Comparison of ENCODE assay signal across 16 mouse cellular contexts in genomic region chr5:122767283-122767682, GRCm38 (mm10). TPM values are rescaled to one million over a fixed set of nuclear protein-coding genes. Genes with fewer than 3 reads are reported as not detected.
DNase-seq lines count a peak whose midpoint lies in the region; TF ChIP-seq lines count a peak whose summit lies in the region.
"Had no signal": no experiment of that assay in that cellular context is flagged by ENCODE, and none has a peak within 500 bp of the region (broad histone marks: within the 10 kb centered on the region; RNA-seq: fewer than 3 reads in every experiment).

No protein-coding gene starts in this region.

- DNase-seq in cerebellum, adult 9-11 months: peak; percentile 54
- DNase-seq in cerebellum, adult 11 months: no peak
- DNase-seq in kidney, adult 2 months: peak; percentile 21
- no peak for DNase-seq in kidney, adult 11 months
- DNase-seq in gonadal fat pad, adult 2 months (ENCODE audit: low read depth): peak; percentile 10
- no peak for DNase-seq in urinary bladder, postnatal 10 days (ENCODE audit: low spot score)
- DNase-seq: adrenal gland, adult 2 months; adrenal gland, postnatal 10 days; adrenal gland, postnatal 25 days; cerebellum, adult 9-10 months; forebrain, postnatal 0 days had no signal

- WGBS in kidney, adult 2 months: 78% methylated on average over 11 of the region's 11 CpGs

- no peaks in the 10 kb centered on the region for H3K27me3 ChIP-seq in kidney, adult 2 months (replicated peaks; ENCODE audit: control insufficient read depth, insufficient read depth, low read length)
- H3K27me3 ChIP-seq: embryonic facial prominence, embryonic 12.5 days; forebrain, embryonic 13.5 days; forebrain, embryonic 15.5 days had no signal

- no peak overlapping the region for H3K4me3 ChIP-seq in kidney, adult 2 months (ENCODE audit: insufficient read depth, low read depth, low read length)
- no peak overlapping the region for H3K4me3 ChIP-seq in bone marrow macrophage, adult 2 months (ENCODE audit: insufficient read depth, low read length)
- H3K4me3 ChIP-seq: embryonic facial prominence, embryonic 10.5 days; embryonic facial prominence, embryonic 12.5 days; forebrain, embryonic 13.5 days; forebrain, embryonic 15.5 days had no signal

- no peak overlapping the region for H3K27ac ChIP-seq in kidney, adult 2 months (ENCODE audit: insufficient read depth, low read depth, low read length)
- peak overlapping the region; percentile 13; the same call in 1 of the 2 replicates for H3K27ac ChIP-seq in bone marrow macrophage, adult 2 months (ENCODE audit: insufficient read depth, low read depth, low read length)
- H3K27ac ChIP-seq: embryonic facial prominence, embryonic 10.5 days; embryonic facial prominence, embryonic 12.5 days; forebrain, embryonic 13.5 days; forebrain, embryonic 15.5 days had no signal

- no peak for TF ChIP-seq POLR2A in kidney, adult 2 months (IDR thresholded peaks at IDR 0.05; ENCODE audit: low read depth, low read length)
- TF ChIP-seq POLR2A in bone marrow macrophage, adult 2 months (IDR thresholded peaks at IDR 0.05; ENCODE audit: borderline replicate concordance, low read depth, low read length): no peak

- peaks cover 5% of the 10 kb centered on the region for H3K4me1 ChIP-seq in kidney, adult 2 months (ENCODE audit: control insufficient read depth, insufficient read depth, low read length)
- H3K4me1 ChIP-seq in bone marrow macrophage, adult 2 months (ENCODE audit: control insufficient read depth, insufficient read depth, low read length): peaks cover 52% of the 10 kb centered on the region
- H3K4me1 ChIP-seq: forebrain, embryonic 13.5 days had no signal

- TF ChIP-seq CTCF in kidney, adult 2 months (conservative IDR thresholded peaks at IDR 0.05; ENCODE audit: insufficient read depth, insufficient read length, low read depth, low read length): no peak
- TF ChIP-seq CTCF in bone marrow macrophage, adult 2 months (IDR thresholded peaks at IDR 0.05; ENCODE audit: low read depth, low read length): no peak

- no peaks in the 10 kb centered on the region for H3K36me3 ChIP-seq in kidney, adult 2 months (ENCODE audit: control insufficient read depth, insufficient read depth, low read length)

RNA-seq across cellular contexts. Expression of gene Camkk2, which starts 11.9 kb away (rescaled TPM):
- polyA plus RNA-seq in kidney, adult 2 months (2012; rRNA removed): 17.7 and 18.8 TPM in 2 replicates
- 65.3 and 69.5 TPM in 2 replicates for polyA plus RNA-seq in bone marrow macrophage, adult 2 months (2012; ENCODE audit: insufficient read depth, insufficient read length, missing spikeins)
- polyA plus RNA-seq in gonadal fat pad, adult 2 months (2012; rRNA removed): 15.7 and 18.5 TPM in 2 replicates

RNA-seq across cellular contexts. Expression of gene Anapc5, which starts 53.9 kb away (rescaled TPM):
- 209 and 220 TPM in 2 replicates for polyA plus RNA-seq in kidney, adult 2 months (2012; rRNA removed)
- polyA plus RNA-seq in bone marrow macrophage, adult 2 months (2012; ENCODE audit: insufficient read depth, insufficient read length, missing spikeins): 170 and 221 TPM in 2 replicates
- polyA plus RNA-seq in gonadal fat pad, adult 2 months (2012; rRNA removed): 272 and 342 TPM in 2 replicates

RNA-seq across cellular contexts. Expression of gene P2rx4, which starts 59.9 kb away (rescaled TPM):
- polyA plus RNA-seq in kidney, adult 2 months (2012; rRNA removed): 81.6 and 87.7 TPM in 2 replicates
- 497 and 499 TPM in 2 replicates for polyA plus RNA-seq in bone marrow macrophage, adult 2 months (2012; ENCODE audit: insufficient read depth, insufficient read length, missing spikeins)
- polyA plus RNA-seq in gonadal fat pad, adult 2 months (2012; rRNA removed): 50.0 and 55.6 TPM in 2 replicates

Comparison
In these comparisons a context has a peak if more than half of its experiments do, and no peak if none do; other contexts are left out.
1. DNase-seq: peak in cerebellum, adult 9-11 months (single experiment), kidney, adult 2 months (single experiment) and gonadal fat pad, adult 2 months (single experiment); none in cerebellum, adult 11 months (single experiment), kidney, adult 11 months (single experiment) and urinary bladder, postnatal 10 days (single experiment).